Mouse (Mus musculus): ENCODE data around the gene Gm340. TPM values are rescaled to one million over a fixed set of nuclear protein-coding genes. Genes with fewer than 3 reads are reported as not detected.
A peak's percentile ranks its signal among the peaks of the same experiment; 100 is the strongest.

Gm340 gene
- polyA plus RNA-seq, 1 experiment: 1.3 TPM

DNA sequence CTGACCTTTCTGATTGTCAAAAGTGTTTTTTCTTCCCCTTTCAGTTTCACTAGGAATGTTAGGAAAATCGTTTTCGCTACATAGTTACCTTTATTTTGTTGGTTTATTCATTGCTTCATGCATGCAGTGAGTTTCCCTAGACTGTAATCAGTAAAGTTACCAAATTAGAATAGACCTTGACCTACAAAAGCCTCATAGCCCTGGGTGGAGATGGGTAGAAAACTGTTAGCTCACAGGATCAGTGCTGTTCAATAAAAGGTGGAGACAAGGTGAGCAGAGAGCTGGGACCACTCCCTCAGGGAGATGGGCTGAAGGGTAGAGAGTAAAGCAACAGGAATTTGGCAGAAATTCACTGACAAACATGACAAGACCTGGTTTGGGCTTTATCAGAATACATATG is 8.5 kb upstream of the Gm340 start:
- H3K36me3 ChIP-seq (ENCODE audit: control insufficient read depth, insufficient read depth, low read length): no peaks in the 10 kb centered on the region
- peaks cover 2% of the 10 kb centered on the region; the same call in 1 of the 2 replicates for H3K4me1 ChIP-seq (ENCODE audit: control insufficient read depth, insufficient read depth, low read length)
- WGBS: 89% methylated on average over 2 of the region's 2 CpGs
- no peak overlapping the region for H3K4me3 ChIP-seq (ENCODE audit: insufficient read depth, low read depth, low read length)
- H3K27me3 ChIP-seq (replicated peaks; ENCODE audit: control insufficient read depth, insufficient read depth, low read length): no peaks in the 10 kb centered on the region
- TF ChIP-seq CTCF (conservative IDR thresholded peaks at IDR 0.05; ENCODE audit: insufficient read depth, insufficient read length, low read depth, low read length): no peak
- TF ChIP-seq POLR2A (IDR thresholded peaks at IDR 0.05; ENCODE audit: low read depth, low read length): no peak
- H3K27ac ChIP-seq (ENCODE audit: insufficient read depth, low read depth, low read length): no peak overlapping the region
- DNase-seq: no peak

DNA sequence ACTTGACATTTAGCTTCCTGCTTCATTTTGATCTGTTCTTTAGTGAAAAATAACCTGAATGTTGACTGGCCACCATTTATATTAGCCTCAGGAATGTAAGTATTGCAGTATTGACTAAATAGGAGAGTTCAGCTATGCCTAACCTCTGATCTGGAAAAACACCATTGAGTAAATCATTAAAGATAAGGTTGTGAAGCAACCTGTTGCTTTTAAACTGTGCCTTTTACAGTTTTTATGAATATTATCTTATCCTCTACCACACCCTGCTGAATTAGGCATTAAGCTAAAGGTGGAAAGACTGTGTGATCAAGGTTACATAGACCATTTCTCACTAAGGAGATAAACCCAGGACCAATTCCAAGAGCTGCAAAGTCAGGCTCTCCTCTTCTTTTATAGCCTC is 4.6 kb upstream of the Gm340 start:
- Histone ChIP-seq H3K27ac (ENCODE audit: insufficient read depth, low read depth, low read length) (no peak overlapping the region), H3K27me3 (replicated peaks; ENCODE audit: control insufficient read depth, insufficient read depth, low read length) (no peaks in the 10 kb centered on the region), H3K36me3 (ENCODE audit: control insufficient read depth, insufficient read depth, low read length) (no peaks in the 10 kb centered on the region), H3K4me1 (ENCODE audit: control insufficient read depth, insufficient read depth, low read length) (peaks cover 8% of the 10 kb centered on the region; the same call in 1 of the 2 replicates), H3K4me3 (ENCODE audit: insufficient read depth, low read depth, low read length) (no peak overlapping the region)
- TF ChIP-seq POLR2A (IDR thresholded peaks at IDR 0.05; ENCODE audit: low read depth, low read length) (no peak), CTCF (conservative IDR thresholded peaks at IDR 0.05; ENCODE audit: insufficient read depth, insufficient read length, low read depth, low read length) (no peak)
- peak; percentile 17 for DNase-seq

DNA sequence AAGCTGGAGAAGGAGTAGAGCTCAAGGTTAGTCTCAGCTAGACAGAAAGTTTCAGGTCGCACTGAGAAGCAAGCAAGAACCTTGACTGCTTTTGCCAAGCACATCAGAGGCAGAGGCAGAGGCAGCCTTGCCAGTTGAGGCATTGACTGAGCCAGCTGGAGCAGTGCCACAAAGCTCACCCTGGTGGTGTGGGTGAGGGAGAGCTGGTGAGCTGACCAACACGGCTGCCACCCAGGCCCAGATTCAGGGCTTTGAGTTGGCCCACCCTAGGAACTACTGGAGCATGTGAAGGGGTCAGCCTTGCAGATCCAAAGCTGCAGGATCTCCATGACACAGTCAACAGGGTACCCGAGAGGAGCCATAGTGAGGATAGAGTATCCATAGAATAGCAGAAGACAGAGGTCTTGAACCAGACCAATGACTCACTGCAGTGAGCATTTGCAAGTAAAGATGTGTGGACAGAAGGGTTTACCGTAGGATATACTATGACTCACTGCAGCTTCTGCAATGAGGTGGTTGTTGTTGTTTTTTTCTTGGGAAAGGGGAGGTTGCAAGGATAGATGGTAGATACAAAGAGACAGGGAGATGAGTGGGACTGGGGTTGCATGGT is 2.8 kb upstream of the Gm340 start:
- peaks cover 8% of the 10 kb centered on the region; the same call in 1 of the 2 replicates for H3K4me1 ChIP-seq (ENCODE audit: control insufficient read depth, insufficient read depth, low read length)
- DNase-seq: peak; percentile 72
- H3K27me3 ChIP-seq (replicated peaks; ENCODE audit: control insufficient read depth, insufficient read depth, low read length): no peaks in the 10 kb centered on the region
- TF ChIP-seq CTCF (conservative IDR thresholded peaks at IDR 0.05; ENCODE audit: insufficient read depth, insufficient read length, low read depth, low read length): peak; percentile 44
- TF ChIP-seq POLR2A (IDR thresholded peaks at IDR 0.05; ENCODE audit: low read depth, low read length): no peak
- no peak overlapping the region for H3K27ac ChIP-seq (ENCODE audit: insufficient read depth, low read depth, low read length)
- no peak overlapping the region for H3K4me3 ChIP-seq (ENCODE audit: insufficient read depth, low read depth, low read length)
- WGBS: 60% methylated on average over 4 of the region's 4 CpGs
- no peaks in the 10 kb centered on the region for H3K36me3 ChIP-seq (ENCODE audit: control insufficient read depth, insufficient read depth, low read length)

DNA sequence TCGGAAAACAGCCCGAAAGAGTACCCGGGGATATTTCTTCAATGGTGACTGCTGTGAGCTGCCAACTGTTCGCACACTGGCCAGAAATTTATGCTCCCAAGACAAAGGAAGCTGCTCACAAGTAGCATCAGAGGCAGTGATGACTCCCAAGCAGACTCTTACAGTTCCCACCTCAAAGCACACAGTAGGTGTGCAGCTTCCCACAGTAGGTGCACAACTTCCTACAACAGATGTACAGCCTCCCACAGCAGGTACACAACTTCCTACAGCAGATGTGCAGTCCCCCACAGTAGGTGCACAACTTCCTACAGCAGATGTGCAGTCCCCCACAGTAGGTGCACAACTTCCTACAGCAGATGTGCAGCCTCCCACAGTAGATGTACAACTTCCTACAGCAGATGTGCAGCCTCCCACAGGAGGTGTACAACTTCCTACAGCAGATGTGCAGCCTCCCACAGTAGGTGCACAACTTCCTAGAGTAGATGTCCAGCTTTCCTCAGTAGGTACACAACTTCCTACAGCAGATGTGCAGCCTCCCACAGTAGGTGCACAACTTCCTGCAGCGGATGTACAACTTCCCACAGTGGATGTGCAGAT is 846 bp downstream of the Gm340 start:
- no peak overlapping the region for H3K4me3 ChIP-seq (ENCODE audit: insufficient read depth, low read depth, low read length)
- 96% methylated on average over 5 of the region's 5 CpGs for WGBS
- no peaks in the 10 kb centered on the region for H3K27me3 ChIP-seq (replicated peaks; ENCODE audit: control insufficient read depth, insufficient read depth, low read length)
- H3K4me1 ChIP-seq (ENCODE audit: control insufficient read depth, insufficient read depth, low read length): peaks cover 8% of the 10 kb centered on the region; the same call in 1 of the 2 replicates
- no peak for DNase-seq
- H3K27ac ChIP-seq (ENCODE audit: insufficient read depth, low read depth, low read length): no peak overlapping the region
- no peaks in the 10 kb centered on the region for H3K36me3 ChIP-seq (ENCODE audit: control insufficient read depth, insufficient read depth, low read length)
- TF ChIP-seq CTCF (conservative IDR thresholded peaks at IDR 0.05; ENCODE audit: insufficient read depth, insufficient read length, low read depth, low read length) (no peak), POLR2A (IDR thresholded peaks at IDR 0.05; ENCODE audit: low read depth, low read length) (no peak)

DNA sequence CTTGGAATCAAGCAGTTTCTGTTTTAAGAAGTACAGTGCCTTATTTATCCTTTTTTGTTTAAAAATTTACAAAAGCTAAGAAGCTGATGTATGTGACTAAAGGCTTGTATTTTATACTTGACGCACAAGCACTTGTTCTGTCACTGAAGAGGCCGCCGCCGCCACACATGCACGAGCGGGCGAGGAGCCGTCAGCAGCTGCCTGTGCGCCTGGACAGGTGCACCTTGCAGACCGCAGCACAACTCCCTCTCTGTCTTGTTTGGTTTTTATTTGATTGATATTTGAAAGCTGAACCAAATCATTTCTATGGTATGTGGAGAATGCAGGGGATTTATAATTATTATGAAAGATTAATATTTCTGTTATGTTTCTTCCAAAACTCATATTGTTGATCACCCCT is 4.6 kb downstream of the Gm340 start:
- Histone ChIP-seq H3K36me3 (ENCODE audit: control insufficient read depth, insufficient read depth, low read length) (no peaks in the 10 kb centered on the region), H3K4me3 (ENCODE audit: insufficient read depth, low read depth, low read length) (no peak overlapping the region), H3K27me3 (replicated peaks; ENCODE audit: control insufficient read depth, insufficient read depth, low read length) (no peaks in the 10 kb centered on the region), H3K27ac (ENCODE audit: insufficient read depth, low read depth, low read length) (no peak overlapping the region), H3K4me1 (ENCODE audit: control insufficient read depth, insufficient read depth, low read length) (no peaks in the 10 kb centered on the region)
- TF ChIP-seq POLR2A (IDR thresholded peaks at IDR 0.05; ENCODE audit: low read depth, low read length) (no peak), CTCF (conservative IDR thresholded peaks at IDR 0.05; ENCODE audit: insufficient read depth, insufficient read length, low read depth, low read length) (no peak)
- WGBS: 91% methylated on average over 10 of the region's 10 CpGs
- DNase-seq: no peak

DNA sequence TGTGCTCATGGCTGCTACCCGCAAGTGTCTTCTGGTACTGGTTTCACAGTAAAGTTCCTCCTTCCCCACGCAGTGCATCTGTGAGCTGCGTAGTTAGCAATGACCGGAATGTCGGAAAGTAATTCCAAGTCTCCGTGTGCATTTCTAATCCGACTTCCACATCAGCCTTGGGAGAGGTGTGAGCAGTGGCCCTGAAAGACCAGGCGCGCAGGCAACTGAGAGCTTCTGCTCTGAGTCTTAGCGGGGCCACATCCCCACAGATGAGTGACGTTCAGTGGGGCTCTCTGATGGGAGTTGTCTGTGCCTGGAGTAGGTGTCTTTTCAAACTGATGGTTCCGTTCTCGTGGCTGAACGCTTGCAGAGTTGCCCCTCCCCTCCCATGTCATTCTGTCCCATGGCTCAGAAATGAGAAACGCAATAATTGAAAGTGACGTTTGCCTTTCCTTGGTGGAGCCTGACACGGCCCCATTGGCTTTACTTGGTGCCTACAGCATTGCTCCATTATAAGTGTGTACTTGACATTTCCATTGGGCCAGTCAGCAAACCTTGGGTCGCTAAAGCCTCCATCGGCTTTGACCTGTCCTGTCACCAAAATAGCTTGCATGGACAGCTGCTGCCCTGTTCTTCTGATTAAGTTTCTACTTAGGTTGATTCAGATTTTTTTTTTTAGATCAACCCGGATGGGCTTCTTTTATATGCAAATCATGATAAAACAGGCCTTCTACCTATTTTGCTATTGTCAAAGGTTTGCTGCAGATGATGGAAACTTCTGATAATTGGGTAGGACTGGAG is 5.5 kb downstream of the Gm340 start:
- H3K27me3 ChIP-seq (replicated peaks; ENCODE audit: control insufficient read depth, insufficient read depth, low read length): no peaks in the 10 kb centered on the region
- no peak overlapping the region for H3K27ac ChIP-seq (ENCODE audit: insufficient read depth, low read depth, low read length)
- TF ChIP-seq POLR2A (IDR thresholded peaks at IDR 0.05; ENCODE audit: low read depth, low read length) (no peak), CTCF (conservative IDR thresholded peaks at IDR 0.05; ENCODE audit: insufficient read depth, insufficient read length, low read depth, low read length) (no peak)
- no peaks in the 10 kb centered on the region for H3K4me1 ChIP-seq (ENCODE audit: control insufficient read depth, insufficient read depth, low read length)
- no peak for DNase-seq
- 80% methylated on average over 20 of the region's 20 CpGs for WGBS
- no peak overlapping the region for H3K4me3 ChIP-seq (ENCODE audit: insufficient read depth, low read depth, low read length)
- H3K36me3 ChIP-seq (ENCODE audit: control insufficient read depth, insufficient read depth, low read length): no peaks in the 10 kb centered on the region

DNA sequence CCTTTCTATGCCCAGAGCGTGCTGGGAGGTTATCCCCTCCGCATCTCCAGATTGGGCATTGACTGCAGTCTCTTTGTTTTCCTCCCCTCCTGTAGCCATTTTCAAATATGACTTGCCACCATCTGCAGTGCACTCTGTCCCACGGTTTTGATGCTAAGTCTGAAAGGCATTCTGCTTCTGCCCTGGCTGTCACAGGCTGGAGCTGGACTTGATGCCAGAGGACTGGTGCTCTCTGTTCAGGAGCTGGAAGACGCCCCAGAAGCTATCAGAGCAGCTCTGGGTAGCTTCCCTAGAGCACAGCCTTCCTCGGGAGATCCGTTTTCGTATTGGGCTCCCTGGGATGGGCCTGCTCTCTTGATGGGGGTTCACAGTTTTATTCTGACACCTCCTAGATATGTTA is 6.9 kb downstream of the Gm340 start:
- Histone ChIP-seq H3K36me3 (ENCODE audit: control insufficient read depth, insufficient read depth, low read length) (no peaks in the 10 kb centered on the region), H3K27me3 (replicated peaks; ENCODE audit: control insufficient read depth, insufficient read depth, low read length) (no peaks in the 10 kb centered on the region), H3K27ac (ENCODE audit: insufficient read depth, low read depth, low read length) (no peak overlapping the region), H3K4me1 (ENCODE audit: control insufficient read depth, insufficient read depth, low read length) (no peaks in the 10 kb centered on the region), H3K4me3 (ENCODE audit: insufficient read depth, low read depth, low read length) (no peak overlapping the region)
- WGBS: 93% methylated on average over 7 of the region's 7 CpGs
- DNase-seq: no peak
- TF ChIP-seq CTCF (conservative IDR thresholded peaks at IDR 0.05; ENCODE audit: insufficient read depth, insufficient read length, low read depth, low read length) (no peak), POLR2A (IDR thresholded peaks at IDR 0.05; ENCODE audit: low read depth, low read length) (no peak)

All from kidney, adult 2 months (tissue).